Mouse (Mus musculus): ENCODE results near the gene Ccr1. TPM values are rescaled to one million over a fixed set of nuclear protein-coding genes. Genes with fewer than 3 reads are reported as not detected.

The Ccr1 gene
- total RNA-seq, 1 experiment: not detected

DNA sequence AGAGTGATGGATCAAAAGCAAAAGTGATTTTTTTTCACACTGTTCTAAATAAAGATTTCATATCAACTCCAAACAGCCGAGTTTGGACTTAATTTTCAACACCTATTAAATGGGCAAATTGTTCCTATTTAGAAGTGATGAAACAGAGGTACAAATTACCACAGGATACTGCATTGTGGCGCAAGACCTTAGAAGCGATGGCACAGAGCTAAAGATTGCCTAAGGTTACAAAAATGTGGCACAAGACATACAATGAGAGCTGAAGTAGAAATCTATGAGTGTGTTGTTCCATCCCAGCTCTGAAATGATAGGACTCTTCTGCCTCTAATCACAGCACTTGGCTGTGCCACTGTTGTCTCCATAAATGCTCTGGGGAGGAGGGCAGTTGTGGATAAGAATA is 3.7 kb downstream of the Ccr1 start:
- TF ChIP-seq HCFC1 (IDR thresholded peaks at IDR 0.05; ENCODE audit: borderline replicate concordance, insufficient read depth, low read length): no peak
- TF ChIP-seq CHD2 (IDR thresholded peaks at IDR 0.05; ENCODE audit: low read depth, low read length): no peak
- no peaks in the 10 kb centered on the region for H3K4me1 ChIP-seq (ENCODE audit: control insufficient read depth in 2 of 2, insufficient read depth in 2 of 2, low read length in 2 of 2, poor library complexity in 1 of 2)
- no peak overlapping the region for H3K27ac ChIP-seq (ENCODE audit: insufficient read depth, low read depth, low read length, poor library complexity, severe bottlenecking)
- in situ Hi-C loops (cut with MboI; ENCODE audit: low sequenced_read_pairs in 2 of 2, unreplicated experiment in 2 of 2): no loop called here
- H3K4me3 ChIP-seq (ENCODE audit: insufficient read depth in 1 of 2, low read depth in 1 of 2, low read length in 2 of 2, poor library complexity in 1 of 2, severe bottlenecking in 1 of 2): no peak overlapping the region
- H3K9me3 ChIP-seq (ENCODE audit: control insufficient read depth, insufficient read depth, low read depth, low read length): no peaks in the 10 kb centered on the region
- no peak for DNase-seq (ENCODE audit: low read depth, low spot score)
- H3K9ac ChIP-seq (ENCODE audit: insufficient read depth, low read depth, low read length, poor library complexity, severe bottlenecking): no peak overlapping the region
- H3K36me3 ChIP-seq (ENCODE audit: control insufficient read depth, insufficient read depth, low read length, poor library complexity, severe bottlenecking): no peaks in the 10 kb centered on the region

DNA sequence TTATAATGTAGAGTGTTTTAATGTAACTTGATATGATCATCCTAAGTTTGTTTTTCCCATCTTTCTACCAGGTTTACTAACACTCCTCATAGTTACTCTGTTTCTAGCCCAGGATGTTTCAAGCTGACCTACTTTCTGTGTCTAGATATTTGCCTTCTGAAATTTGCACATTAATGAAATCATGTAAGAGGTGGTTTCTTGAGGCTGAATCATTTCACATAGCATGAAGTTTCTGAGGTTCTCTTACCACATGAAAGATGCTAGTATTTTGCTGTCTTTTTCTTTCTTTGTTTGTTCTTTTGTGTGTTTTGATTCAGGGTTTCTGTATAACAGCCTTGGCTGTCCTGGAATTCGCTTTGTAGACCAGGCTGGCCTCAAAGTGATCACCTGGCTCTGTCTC is 8.3 kb downstream of the Ccr1 start:
- no peaks in the 10 kb centered on the region for H3K36me3 ChIP-seq (ENCODE audit: control insufficient read depth, insufficient read depth, low read length, poor library complexity, severe bottlenecking)
- DNase-seq (ENCODE audit: low read depth, low spot score): no peak
- no peak overlapping the region for H3K9ac ChIP-seq (ENCODE audit: insufficient read depth, low read depth, low read length, poor library complexity, severe bottlenecking)
- no peak for TF ChIP-seq ZC3H11A (IDR thresholded peaks at IDR 0.05; ENCODE audit: borderline replicate concordance, low read depth, low read length)
- TF ChIP-seq ZNF384 (IDR thresholded peaks at IDR 0.05; ENCODE audit: low read depth, low read length): no peak
- TF ChIP-seq CHD2 (IDR thresholded peaks at IDR 0.05; ENCODE audit: low read depth, low read length): no peak
- no peak for TF ChIP-seq MAFK (IDR thresholded peaks at IDR 0.05; ENCODE audit: insufficient read depth, low read depth, low read length)
- TF ChIP-seq HCFC1 (IDR thresholded peaks at IDR 0.05; ENCODE audit: borderline replicate concordance, insufficient read depth, low read length): no peak
- in situ Hi-C loops (cut with MboI; ENCODE audit: low sequenced_read_pairs in 2 of 2, unreplicated experiment in 2 of 2): no loop called here
- H3K9me3 ChIP-seq (ENCODE audit: control insufficient read depth, insufficient read depth, low read depth, low read length): no peaks in the 10 kb centered on the region
- no peaks in the 10 kb centered on the region for H3K4me1 ChIP-seq (ENCODE audit: control insufficient read depth in 2 of 2, insufficient read depth in 2 of 2, low read length in 2 of 2, poor library complexity in 1 of 2)
- H3K27ac ChIP-seq (ENCODE audit: insufficient read depth, low read depth, low read length, poor library complexity, severe bottlenecking): no peak overlapping the region
- no peak overlapping the region for H3K4me3 ChIP-seq (ENCODE audit: insufficient read depth in 1 of 2, low read depth in 1 of 2, low read length in 2 of 2, poor library complexity in 1 of 2, severe bottlenecking in 1 of 2)

GRCm38 (mm10) chr9:123957911-123958413 is 10.5 kb downstream of the Ccr1 start:
- Histone ChIP-seq H3K36me3 (ENCODE audit: control insufficient read depth, insufficient read depth, low read length, poor library complexity, severe bottlenecking) (no peaks in the 10 kb centered on the region), H3K4me1 (ENCODE audit: control insufficient read depth in 2 of 2, insufficient read depth in 2 of 2, low read length in 2 of 2, poor library complexity in 1 of 2) (no peaks in the 10 kb centered on the region), H3K27ac (ENCODE audit: insufficient read depth, low read depth, low read length, poor library complexity, severe bottlenecking) (no peak overlapping the region), H3K9me3 (ENCODE audit: control insufficient read depth, insufficient read depth, low read depth, low read length) (no peaks in the 10 kb centered on the region), H3K9ac (ENCODE audit: insufficient read depth, low read depth, low read length, poor library complexity, severe bottlenecking) (no peak overlapping the region), H3K4me3 (ENCODE audit: insufficient read depth in 1 of 2, low read depth in 1 of 2, low read length in 2 of 2, poor library complexity in 1 of 2, severe bottlenecking in 1 of 2) (no peak overlapping the region)
- DNase-seq (ENCODE audit: low read depth, low spot score): no peak
- TF ChIP-seq ZC3H11A (IDR thresholded peaks at IDR 0.05; ENCODE audit: borderline replicate concordance, low read depth, low read length): no peak
- no peak for TF ChIP-seq MAFK (IDR thresholded peaks at IDR 0.05; ENCODE audit: insufficient read depth, low read depth, low read length)
- TF ChIP-seq ZNF384 (IDR thresholded peaks at IDR 0.05; ENCODE audit: low read depth, low read length): no peak
- TF ChIP-seq HCFC1 (IDR thresholded peaks at IDR 0.05; ENCODE audit: borderline replicate concordance, insufficient read depth, low read length): no peak
- no peak for TF ChIP-seq CHD2 (IDR thresholded peaks at IDR 0.05; ENCODE audit: low read depth, low read length)
- in situ Hi-C loops (cut with MboI; ENCODE audit: low sequenced_read_pairs in 2 of 2, unreplicated experiment in 2 of 2): no loop called here

DNA sequence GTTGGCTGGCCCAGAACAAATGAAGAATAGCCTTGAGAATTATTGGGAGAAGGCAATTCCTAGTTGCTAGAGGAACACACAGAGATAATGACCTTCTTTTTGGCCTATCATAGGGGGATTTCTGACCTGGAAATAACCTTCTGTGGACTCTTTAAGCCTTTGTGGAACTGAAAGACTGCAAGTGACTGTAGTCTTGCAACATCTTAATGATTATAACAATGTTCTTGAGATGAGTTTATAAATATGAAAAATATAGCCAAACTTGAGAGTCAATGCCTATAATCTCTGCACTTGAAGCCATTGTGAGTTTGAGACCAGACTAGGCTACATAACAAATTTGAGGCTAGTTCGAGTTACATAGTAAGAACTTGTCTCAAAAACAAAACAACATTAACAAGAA is 11.6 kb downstream of the Ccr1 start:
- Histone ChIP-seq H3K4me3 (ENCODE audit: insufficient read depth in 1 of 2, low read depth in 1 of 2, low read length in 2 of 2, poor library complexity in 1 of 2, severe bottlenecking in 1 of 2) (no peak overlapping the region), H3K27ac (ENCODE audit: insufficient read depth, low read depth, low read length, poor library complexity, severe bottlenecking) (no peak overlapping the region), H3K4me1 (ENCODE audit: control insufficient read depth in 2 of 2, insufficient read depth in 2 of 2, low read length in 2 of 2, poor library complexity in 1 of 2) (no peaks in the 10 kb centered on the region), H3K9me3 (ENCODE audit: control insufficient read depth, insufficient read depth, low read depth, low read length) (no peaks in the 10 kb centered on the region), H3K9ac (ENCODE audit: insufficient read depth, low read depth, low read length, poor library complexity, severe bottlenecking) (no peak overlapping the region), H3K36me3 (ENCODE audit: control insufficient read depth, insufficient read depth, low read length, poor library complexity, severe bottlenecking) (no peaks in the 10 kb centered on the region)
- DNase-seq (ENCODE audit: low read depth, low spot score): no peak
- TF ChIP-seq HCFC1 (IDR thresholded peaks at IDR 0.05; ENCODE audit: borderline replicate concordance, insufficient read depth, low read length): no peak
- no peak for TF ChIP-seq CHD2 (IDR thresholded peaks at IDR 0.05; ENCODE audit: low read depth, low read length)
- TF ChIP-seq ZNF384 (IDR thresholded peaks at IDR 0.05; ENCODE audit: low read depth, low read length): no peak
- no peak for TF ChIP-seq MAFK (IDR thresholded peaks at IDR 0.05; ENCODE audit: insufficient read depth, low read depth, low read length)
- TF ChIP-seq ZC3H11A (IDR thresholded peaks at IDR 0.05; ENCODE audit: borderline replicate concordance, low read depth, low read length): no peak
- in situ Hi-C loops (cut with MboI; ENCODE audit: low sequenced_read_pairs in 2 of 2, unreplicated experiment in 2 of 2): no loop called here

- Histone ChIP-seq H3K9me3 (ENCODE audit: control insufficient read depth, insufficient read depth, low read depth, low read length) (no peaks in the 10 kb centered on the region), H3K4me3 (ENCODE audit: insufficient read depth in 1 of 2, low read depth in 1 of 2, low read length in 2 of 2, poor library complexity in 1 of 2, severe bottlenecking in 1 of 2) (no peak overlapping the region), H3K27ac (ENCODE audit: insufficient read depth, low read depth, low read length, poor library complexity, severe bottlenecking) (no peak overlapping the region), H3K36me3 (ENCODE audit: control insufficient read depth, insufficient read depth, low read length, poor library complexity, severe bottlenecking) (no peaks in the 10 kb centered on the region), H3K9ac (ENCODE audit: insufficient read depth, low read depth, low read length, poor library complexity, severe bottlenecking) (no peak overlapping the region), H3K4me1 (ENCODE audit: control insufficient read depth in 2 of 2, insufficient read depth in 2 of 2, low read length in 2 of 2, poor library complexity in 1 of 2) (no peaks in the 10 kb centered on the region)
- TF ChIP-seq ZC3H11A (IDR thresholded peaks at IDR 0.05; ENCODE audit: borderline replicate concordance, low read depth, low read length) (no peak), CHD2 (IDR thresholded peaks at IDR 0.05; ENCODE audit: low read depth, low read length) (no peak), ZNF384 (IDR thresholded peaks at IDR 0.05; ENCODE audit: low read depth, low read length) (no peak), MAFK (IDR thresholded peaks at IDR 0.05; ENCODE audit: insufficient read depth, low read depth, low read length) (no peak), HCFC1 (IDR thresholded peaks at IDR 0.05; ENCODE audit: borderline replicate concordance, insufficient read depth, low read length) (no peak)
- DNase-seq (ENCODE audit: low read depth, low spot score): no peak
- in situ Hi-C loops (cut with MboI; ENCODE audit: low sequenced_read_pairs in 2 of 2, unreplicated experiment in 2 of 2): no loop called here
These were observed 14.9 kb downstream of the Ccr1 start for GRCm38 (mm10) chr9:123953551-123953950.
